Mouse (Mus musculus): ENCODE results near the gene Btbd35f11. TPM values are rescaled to one million over a fixed set of nuclear protein-coding genes. Genes with fewer than 3 reads are reported as not detected.
"Not testable (repeated sequence)": the region's sequence is repeated elsewhere in the genome, so short reads cannot be mapped to it uniquely, and the experiment has no call there.

Gene Btbd35f11
- total RNA-seq (2017), result not detected in 2 replicates

- not testable (repeated sequence) for ATAC-seq (replicated peaks; ENCODE audit: low read depth, poor library complexity, severe bottlenecking)
These were observed at the start of gene Btbd35f11 for GRCm38 (mm10) chrX:3443590-3443989. TSS of gene Btbd35f11 (minus strand) at chrX:3443690.

GRCm38 (mm10) chrX:3409946-3410345 lies 33.5 kb downstream of the Btbd35f11 start:
- ATAC-seq (replicated peaks; ENCODE audit: low read depth, poor library complexity, severe bottlenecking), result not testable (repeated sequence)

Other genes starting within 250 kb of the Btbd35f11 start
- not detected in 2 replicates for gene Btbd35f24, start 247.9 kb downstream of the Btbd35f11 start, total RNA-seq (2017)